Mouse (Mus musculus) neural tube, embryonic 14.5 days (tissue): ENCODE results near the gene Trit1. TPM values are rescaled to one million over a fixed set of nuclear protein-coding genes. Genes with fewer than 3 reads are reported as not detected.
"Not testable (repeated sequence)": the region's sequence is repeated elsewhere in the genome, so short reads cannot be mapped to it uniquely, and the experiment has no call there.

ENCODE experiments used
- ATAC-seq: fragments of 200-750 bp; cut with Nextera tagmentation; 2 replicates; pipeline ENCODE4 v1.8.0; 2017; ENCODE audit warnings: low read depth, mild to moderate bottlenecking, moderate TSS enrichment, moderate library complexity
- H3K27ac ChIP-seq: fragments of 300-500 bp; sonication (generic); 2 replicates; pipeline ENCODE4 v1.5.1; 2014; ENCODE audit warnings: low read depth, mild to moderate bottlenecking, control low read depth, low read length, moderate library complexity, mixed read lengths
- H3K27me3 ChIP-seq: fragments of 300-500 bp; sonication (generic); 2 replicates; pipeline ENCODE4 v1.6.1; 2014; ENCODE audit warnings: low read length; ENCODE audit not compliant: control insufficient read depth, insufficient read depth
- H3K36me3 ChIP-seq: fragments of 300-500 bp; sonication (generic); 2 replicates; pipeline ENCODE4 v1.6.1; 2014; ENCODE audit warnings: low read length, mixed read lengths; ENCODE audit not compliant: control insufficient read depth, insufficient read depth
- H3K4me1 ChIP-seq: fragments of 300-500 bp; sonication (generic); 2 replicates; pipeline ENCODE4 v1.6.1; 2014; ENCODE audit warnings: low read length; ENCODE audit not compliant: control insufficient read depth, insufficient read depth
- H3K4me2 ChIP-seq: fragments of 300-500 bp; sonication (generic); 2 replicates; pipeline ENCODE4 v1.6.1; 2014; ENCODE audit warnings: mild to moderate bottlenecking, low read depth, low read length, control low read depth
- H3K4me3 ChIP-seq: fragments of 300-500 bp; sonication (generic); 2 replicates; pipeline ENCODE4 v1.5.1; 2014; ENCODE audit warnings: low read depth, low read length, control low read depth, mixed read lengths
- H3K9ac ChIP-seq: fragments of 300-500 bp; sonication (generic); replicated peaks from 2 replicates; pipeline ENCODE4 v1.6.1; 2014; ENCODE audit warnings: low read depth, mild to moderate bottlenecking, control low read depth, low read length, mixed read lengths
- H3K9me3 ChIP-seq: fragments of 300-500 bp; sonication (generic); 2 replicates; pipeline ENCODE4 v1.6.1; 2016; ENCODE audit warnings: low read length; ENCODE audit not compliant: control insufficient read depth
- WGBS: fragments of 180-500 bp; shearing (Covaris S2); extraction: QIAGEN DNeasy Blood & Tissue Kit; methylation state at CpG from one replicate; pipeline ENCODE4 v1.1.7; 2014; 5-methylcytosine and 5-hydroxymethylcytosine counted together
- polyA plus RNA-seq: library from polyadenylated mRNA; unstranded; fragments of >200 nt; fragmentation: Nextera tagmentation; extraction: Ambion mirVana; gene quantifications from 2 replicates; pipeline ENCODE4 v1.2.1, GENCODE M21; 2014

Trit1 gene
- polyA plus RNA-seq, 1 experiment from 2014 or later: 27.8 TPM

GRCm38 (mm10) chr4:123005054-123005966, 11.1 kb upstream of the Trit1 start:
- no peaks in the 10 kb centered on the region for H3K27me3 ChIP-seq
- no peaks in the 10 kb centered on the region for H3K9me3 ChIP-seq
- H3K9ac ChIP-seq: no peak overlapping the region
- no peak overlapping the region for H3K27ac ChIP-seq
- no peak overlapping the region for H3K4me3 ChIP-seq
- WGBS: 52% methylated on average over 15 of the region's 15 CpGs
- no peak for ATAC-seq
- peaks cover 13% of the 10 kb centered on the region; the same call in 1 of the 2 replicates for H3K36me3 ChIP-seq
- peaks cover 12% of the 10 kb centered on the region for H3K4me1 ChIP-seq
- no peak overlapping the region for H3K4me2 ChIP-seq

- peak overlapping the region; percentile 90 for H3K27ac ChIP-seq
- H3K4me1 ChIP-seq: peaks cover 28% of the 10 kb centered on the region
- not testable (repeated sequence) for H3K9ac ChIP-seq, H3K4me2 ChIP-seq, H3K4me3 ChIP-seq, ATAC-seq, H3K36me3 ChIP-seq, H3K9me3 ChIP-seq, H3K27me3 ChIP-seq
- WGBS: 82% methylated on average over 4 of the region's 4 CpGs
Observed at GRCm38 (mm10) chr4:123012501-123012900, 3.9 kb upstream of the Trit1 start.

DNA sequence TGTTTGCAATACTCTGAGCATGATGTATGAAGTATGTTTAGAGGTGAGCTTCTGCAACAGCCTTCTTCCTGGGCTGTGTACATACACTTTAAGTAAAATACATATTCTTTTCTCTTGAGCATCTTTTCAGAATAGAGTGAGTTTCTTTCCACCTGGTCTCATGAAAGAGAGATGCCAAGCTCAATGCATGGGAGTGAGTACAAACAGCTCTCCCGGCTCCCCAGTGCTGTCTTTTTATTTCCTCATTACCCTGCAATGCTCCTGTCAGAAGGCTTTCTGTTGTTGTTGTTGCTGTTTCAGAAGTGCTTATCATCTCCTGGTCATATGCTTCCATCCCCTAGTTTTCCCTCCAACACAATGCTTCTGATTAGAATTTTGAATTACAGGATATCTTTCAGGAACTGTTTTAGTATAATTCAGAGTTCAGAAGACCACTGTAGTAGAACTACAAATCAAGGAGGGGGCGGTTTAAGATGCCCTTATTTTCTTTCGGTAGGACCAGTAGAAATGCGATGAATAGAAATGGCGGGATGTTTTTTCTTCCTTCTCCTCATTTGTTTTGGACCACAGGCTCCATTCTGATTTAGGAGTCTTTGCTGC, 3.0 kb upstream of the Trit1 start:
- no peak overlapping the region; the same call in 1 of the 2 replicates for H3K4me3 ChIP-seq
- H3K4me2 ChIP-seq: peak overlapping the region; percentile 40
- H3K9ac ChIP-seq: no peak overlapping the region; the same call in 1 of the 2 replicates
- H3K4me1 ChIP-seq: peaks cover 38% of the 10 kb centered on the region
- H3K27ac ChIP-seq: peak overlapping the region; percentile 90
- no peaks in the 10 kb centered on the region for H3K27me3 ChIP-seq
- 20% methylated on average over 5 of the region's 5 CpGs for WGBS
- no peaks in the 10 kb centered on the region for H3K9me3 ChIP-seq
- H3K36me3 ChIP-seq: no peaks in the 10 kb centered on the region
- ATAC-seq: peak; percentile 5; the same call in 1 of the 2 replicates

DNA sequence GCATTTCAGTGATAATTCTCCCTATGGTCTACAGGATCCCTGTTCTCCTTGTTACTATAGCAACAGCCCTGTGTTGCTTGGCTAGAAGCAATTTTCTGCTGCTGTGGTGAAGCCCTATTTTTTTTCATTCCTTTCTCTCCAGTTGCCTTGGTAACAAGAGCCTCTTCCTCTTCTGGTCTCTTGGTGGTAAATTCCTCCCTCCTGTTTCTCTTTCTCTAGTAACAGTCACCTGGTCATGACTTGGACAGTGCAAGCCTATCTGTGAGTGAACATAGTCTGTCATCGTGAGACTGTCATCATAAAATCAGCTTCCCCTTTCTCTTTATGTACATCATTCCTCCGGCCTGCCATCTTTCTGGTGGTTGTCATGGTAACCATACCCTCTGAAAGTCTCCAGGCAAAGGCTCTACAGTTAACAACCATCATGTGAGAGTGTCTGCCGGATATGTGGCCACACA, 2.4 kb upstream of the Trit1 start:
- H3K27me3 ChIP-seq: no peaks in the 10 kb centered on the region
- peak overlapping the region; percentile 90 for H3K27ac ChIP-seq
- H3K9me3 ChIP-seq: no peaks in the 10 kb centered on the region
- H3K36me3 ChIP-seq: no peaks in the 10 kb centered on the region
- whole genome bisulfite sequencing: 12% methylated on average over 3 of the region's 3 CpGs
- no peak overlapping the region for H3K9ac ChIP-seq
- peak; percentile 83 for ATAC-seq
- H3K4me2 ChIP-seq: peak overlapping the region; percentile 40
- no peak overlapping the region for H3K4me3 ChIP-seq
- peaks cover 41% of the 10 kb centered on the region for H3K4me1 ChIP-seq

DNA sequence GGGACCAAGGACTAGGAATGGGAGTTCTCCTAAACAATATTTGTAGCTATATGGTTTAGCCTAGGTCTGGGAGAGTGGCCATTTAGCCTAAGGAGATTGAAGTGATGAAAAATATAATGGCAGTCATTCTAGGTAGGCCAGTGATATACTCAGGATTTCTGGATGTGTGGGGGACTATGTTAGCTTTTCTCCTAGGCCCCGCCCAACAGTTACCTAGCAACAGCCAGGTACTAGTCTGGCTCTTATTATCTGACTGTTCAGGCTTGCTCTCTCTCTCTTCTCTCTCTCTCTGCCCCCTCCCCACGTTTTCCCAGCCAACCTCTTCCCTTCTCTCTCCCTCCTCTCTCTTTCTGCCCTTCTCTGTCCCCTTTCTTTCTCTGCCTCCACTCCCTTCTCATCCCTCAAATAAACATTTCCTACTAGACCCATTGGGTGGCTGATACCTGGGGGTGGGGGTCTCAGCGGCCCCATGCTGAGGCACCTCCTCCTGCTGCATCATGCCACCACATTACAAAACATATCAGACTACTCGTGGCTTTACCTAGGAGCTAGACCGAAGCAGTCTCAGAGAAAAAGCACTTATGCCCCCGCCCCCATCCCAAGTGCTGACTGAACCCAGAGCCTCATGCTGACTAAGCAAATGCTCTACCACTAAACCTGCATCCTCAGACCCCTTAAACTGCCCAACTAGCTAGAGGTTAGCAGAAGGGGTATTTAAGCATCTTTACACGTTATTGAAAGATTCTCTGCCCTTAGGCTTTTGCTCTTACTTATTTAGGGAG, 1.7 kb upstream of the Trit1 start:
- 20% methylated on average over 7 of the region's 7 CpGs for WGBS
- no peak overlapping the region for H3K9ac ChIP-seq

DNA sequence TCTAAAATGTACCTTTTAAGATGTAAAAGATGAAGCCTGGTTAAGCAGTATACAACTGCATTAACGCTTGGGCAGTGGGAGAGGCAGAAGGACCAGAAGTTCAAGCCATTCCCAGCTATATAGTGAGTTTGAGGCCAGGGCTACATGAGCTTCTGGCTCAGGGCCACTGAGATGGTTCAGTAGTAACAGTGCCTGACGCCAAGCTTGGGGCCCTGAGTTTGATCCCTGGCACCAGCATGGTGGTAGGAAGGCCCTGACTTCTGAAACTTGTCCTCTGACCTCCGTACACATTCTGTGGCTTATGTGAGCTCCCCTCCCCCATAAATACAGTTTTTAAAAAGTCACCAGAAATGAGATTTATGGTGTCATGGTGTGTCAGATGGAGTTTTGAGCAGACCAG, 5.2 kb downstream of the Trit1 start:
- 96% methylated on average over 3 of the region's 3 CpGs for WGBS
- peaks cover 22% of the 10 kb centered on the region for H3K4me1 ChIP-seq

More for the DNA sequence above, 1.7 kb upstream of the Trit1 start:
- ATAC-seq: peak; percentile 49
- H3K9me3 ChIP-seq: no peaks in the 10 kb centered on the region
- peak overlapping the region; percentile 40; the same call in 1 of the 2 replicates for H3K4me2 ChIP-seq
- H3K4me1 ChIP-seq: peaks cover 44% of the 10 kb centered on the region
- no peak overlapping the region for H3K4me3 ChIP-seq
- no peaks in the 10 kb centered on the region; the same call in 1 of the 2 replicates for H3K36me3 ChIP-seq
- peak overlapping the region; percentile 90 for H3K27ac ChIP-seq
- no peaks in the 10 kb centered on the region for H3K27me3 ChIP-seq

GRCm38 (mm10) chr4:123022896-123023295, 6.5 kb downstream of the Trit1 start:
- Histone ChIP-seq H3K9ac (no peak overlapping the region), H3K27me3 (no peaks in the 10 kb centered on the region), H3K4me2 (no peak overlapping the region), H3K27ac (no peak overlapping the region), H3K4me1 (peaks cover 14% of the 10 kb centered on the region), H3K9me3 (no peaks in the 10 kb centered on the region), H3K4me3 (no peak overlapping the region), H3K36me3 (peaks cover 6% of the 10 kb centered on the region)
- 100% methylated on average over 1 of the region's 1 CpGs for WGBS
- ATAC-seq: no peak

More for the DNA sequence above, 5.2 kb downstream of the Trit1 start:
- no peak for ATAC-seq
- no peak overlapping the region for H3K27ac ChIP-seq
- H3K9ac ChIP-seq: no peak overlapping the region
- H3K9me3 ChIP-seq: no peaks in the 10 kb centered on the region
- H3K4me3 ChIP-seq: no peak overlapping the region
- no peak overlapping the region for H3K4me2 ChIP-seq
- H3K27me3 ChIP-seq: no peaks in the 10 kb centered on the region
- no peaks in the 10 kb centered on the region; the same call in 1 of the 2 replicates for H3K36me3 ChIP-seq

- H3K27ac ChIP-seq: no peak overlapping the region
- no peak overlapping the region for H3K4me2 ChIP-seq
- WGBS: 74% methylated on average over 2 of the region's 2 CpGs
Observed at GRCm38 (mm10) chr4:123025418-123025817, 9.0 kb downstream of the Trit1 start.

More at GRCm38 (mm10) chr4:123025418-123025817, 9.0 kb downstream of the Trit1 start:
- no peak for ATAC-seq
- peaks cover 7% of the 10 kb centered on the region; the same call in 1 of the 2 replicates for H3K36me3 ChIP-seq
- H3K9me3 ChIP-seq: no peaks in the 10 kb centered on the region
- no peak overlapping the region for H3K4me3 ChIP-seq
- no peaks in the 10 kb centered on the region for H3K4me1 ChIP-seq
- no peak overlapping the region for H3K9ac ChIP-seq
- no peaks in the 10 kb centered on the region for H3K27me3 ChIP-seq
